Mouse (Mus musculus) midbrain, embryonic 13.5 days (tissue): Measurements from ENCODE around the gene Gm10309. TPM values are rescaled to one million over a fixed set of nuclear protein-coding genes. Genes with fewer than 3 reads are reported as not detected.

Experiments used
- ATAC-seq: fragments of 200-750 bp; cut with Nextera tagmentation; 2 replicates; pipeline ENCODE4 v1.8.0; 2017; ENCODE audit warnings: mild to moderate bottlenecking, moderate TSS enrichment, moderate library complexity
- H3K27ac ChIP-seq: fragments of 300-500 bp; sonication (generic); 2 replicates; pipeline ENCODE4 v1.5.1; 2015; ENCODE audit warnings: inconsistent platforms, mild to moderate bottlenecking, moderate library complexity
- H3K27me3 ChIP-seq: fragments of 300-500 bp; sonication (generic); 2 replicates; pipeline ENCODE4 v1.6.1; 2015; ENCODE audit warnings: mild to moderate bottlenecking, inconsistent platforms
- H3K36me3 ChIP-seq: fragments of 300-500 bp; sonication (generic); 2 replicates; pipeline ENCODE4 v1.6.1; 2015; ENCODE audit warnings: mild to moderate bottlenecking, inconsistent platforms
- H3K4me1 ChIP-seq: fragments of 300-500 bp; sonication (generic); replicated peaks from 2 replicates; pipeline ENCODE4 v1.6.1; 2015; ENCODE audit warnings: inconsistent platforms
- H3K4me2 ChIP-seq: fragments of 300-500 bp; sonication (generic); replicated peaks from 2 replicates; pipeline ENCODE4 v1.6.1; 2015; ENCODE audit warnings: moderate library complexity, mild to moderate bottlenecking, inconsistent platforms
- H3K4me3 ChIP-seq: fragments of 300-500 bp; sonication (generic); replicated peaks from 2 replicates; pipeline ENCODE4 v1.5.1; 2015; ENCODE audit warnings: mild to moderate bottlenecking, inconsistent platforms
- H3K9ac ChIP-seq: fragments of 300-500 bp; sonication (generic); replicated peaks from 2 replicates; pipeline ENCODE4 v1.6.1; 2015; ENCODE audit warnings: mild to moderate bottlenecking, inconsistent platforms
- H3K9me3 ChIP-seq: fragments of 300-500 bp; sonication (generic); 2 replicates; pipeline ENCODE4 v1.6.1; 2016; ENCODE audit warnings: mild to moderate bottlenecking, inconsistent platforms
- WGBS: fragments of 180-500 bp; shearing (Covaris S2); methylation state at CpG from one replicate; pipeline ENCODE4 v1.1.7; 2015; 5-methylcytosine and 5-hydroxymethylcytosine counted together
- polyA plus RNA-seq: library from polyadenylated mRNA; unstranded; fragments of >200 nt; fragmentation: Nextera tagmentation; extraction: Ambion mirVana; gene quantifications from 2 replicates; pipeline ENCODE4 v1.2.1, GENCODE M21; 2015

Gm10309 gene
- 0.19 and 0.38 TPM in 2 replicates for polyA plus RNA-seq

- Histone ChIP-seq H3K4me2 (no peak within 1 kb of the TSS), H3K9me3 (no peaks in the 10 kb centered on the region), H3K36me3 (no peaks in the 10 kb centered on the region), H3K4me1 (peaks cover 8% of the 10 kb centered on the region; the same call in 1 of the 2 replicates), H3K27me3 (no peaks in the 10 kb centered on the region), H3K27ac (no peak within 1 kb of the TSS), H3K4me3 (no peak within 1 kb of the TSS), H3K9ac (no peak within 1 kb of the TSS)
- WGBS: 94% methylated on average over 8 of the region's 8 CpGs
- ATAC-seq: no peak
Measured at GRCm38 (mm10) chr17:86505183-86505631, at the start of gene Gm10309. Gm10309 (minus strand) TSS chr17:86505232.

GRCm38 (mm10) chr17:86551995-86552394 lies 47.0 kb upstream of the Gm10309 start:
- no peaks in the 10 kb centered on the region for H3K36me3 ChIP-seq
- H3K4me1 ChIP-seq: 0 out of 2 replicates have a peak, but pooled peaks cover 5% of the 10 kb centered on the region
- no peaks in the 10 kb centered on the region for H3K9me3 ChIP-seq
- no peak overlapping the region for H3K4me3 ChIP-seq
- no peak for ATAC-seq
- WGBS: 55% methylated on average over 6 of the region's 6 CpGs
- no peak overlapping the region for H3K27ac ChIP-seq
- no peak overlapping the region for H3K4me2 ChIP-seq
- no peak overlapping the region for H3K9ac ChIP-seq
- H3K27me3 ChIP-seq: no peaks in the 10 kb centered on the region

- H3K4me1 ChIP-seq: 0 out of 2 replicates have a peak, but pooled peaks cover 5% of the 10 kb centered on the region
- H3K27ac ChIP-seq: no peak overlapping the region
- ATAC-seq: no peak
- no peaks in the 10 kb centered on the region for H3K9me3 ChIP-seq
- no peak overlapping the region for H3K9ac ChIP-seq
- H3K4me3 ChIP-seq: no peak overlapping the region
- H3K36me3 ChIP-seq: no peaks in the 10 kb centered on the region
- WGBS: 91% methylated on average over 10 of the region's 10 CpGs
- no peak overlapping the region for H3K4me2 ChIP-seq
- no peaks in the 10 kb centered on the region for H3K27me3 ChIP-seq
Measured at GRCm38 (mm10) chr17:86551561-86551960, 46.5 kb upstream of the Gm10309 start.

GRCm38 (mm10) chr17:86549128-86549527 lies 44.1 kb upstream of the Gm10309 start:
- WGBS: 91% methylated on average over 10 of the region's 10 CpGs
- Histone ChIP-seq H3K9ac (no peak overlapping the region), H3K36me3 (no peaks in the 10 kb centered on the region), H3K4me1 (0 out of 2 replicates have a peak, but pooled peaks cover 5% of the 10 kb centered on the region), H3K27me3 (no peaks in the 10 kb centered on the region), H3K27ac (no peak overlapping the region), H3K9me3 (no peaks in the 10 kb centered on the region), H3K4me3 (no peak overlapping the region), H3K4me2 (no peak overlapping the region)
- no peak for ATAC-seq

GRCm38 (mm10) chr17:86546529-86546928 lies 41.5 kb upstream of the Gm10309 start:
- Histone ChIP-seq H3K4me3 (no peak overlapping the region), H3K4me1 (no peaks in the 10 kb centered on the region), H3K9ac (no peak overlapping the region), H3K27me3 (no peaks in the 10 kb centered on the region), H3K36me3 (no peaks in the 10 kb centered on the region), H3K9me3 (no peaks in the 10 kb centered on the region), H3K4me2 (no peak overlapping the region), H3K27ac (no peak overlapping the region)
- ATAC-seq: no peak
- WGBS: 37% methylated on average over 7 of the region's 7 CpGs

- Histone ChIP-seq H3K4me3 (no peak overlapping the region), H3K4me1 (no peaks in the 10 kb centered on the region), H3K4me2 (no peak overlapping the region), H3K9me3 (no peaks in the 10 kb centered on the region), H3K27me3 (no peaks in the 10 kb centered on the region), H3K9ac (no peak overlapping the region), H3K36me3 (no peaks in the 10 kb centered on the region), H3K27ac (no peak overlapping the region)
- 92% methylated on average over 18 of the region's 18 CpGs for WGBS
- ATAC-seq: no peak
Measured at GRCm38 (mm10) chr17:86539881-86540430, 34.9 kb upstream of the Gm10309 start.

- ATAC-seq: peak; percentile 74; the same call in 1 of the 2 replicates
- no peaks in the 10 kb centered on the region for H3K9me3 ChIP-seq
- H3K4me1 ChIP-seq: peaks cover 6% of the 10 kb centered on the region; the same call in 1 of the 2 replicates
- peak overlapping the region; percentile 25; the same call in 1 of the 2 replicates for H3K4me2 ChIP-seq
- no peaks in the 10 kb centered on the region for H3K27me3 ChIP-seq
- H3K36me3 ChIP-seq: no peaks in the 10 kb centered on the region
- WGBS: 46% methylated on average over 22 of the region's 22 CpGs
- H3K27ac ChIP-seq: no peak overlapping the region
- no peak overlapping the region for H3K4me3 ChIP-seq
- H3K9ac ChIP-seq: no peak overlapping the region
Measured at GRCm38 (mm10) chr17:86535827-86536656, 31.0 kb upstream of the Gm10309 start.

GRCm38 (mm10) chr17:86535096-86535495 lies 30.1 kb upstream of the Gm10309 start:
- Histone ChIP-seq H3K9me3 (no peaks in the 10 kb centered on the region), H3K4me1 (peaks cover 6% of the 10 kb centered on the region; the same call in 1 of the 2 replicates), H3K36me3 (no peaks in the 10 kb centered on the region), H3K27ac (no peak overlapping the region), H3K4me3 (no peak overlapping the region), H3K9ac (no peak overlapping the region), H3K27me3 (no peaks in the 10 kb centered on the region), H3K4me2 (no peak overlapping the region)
- WGBS: 84% methylated on average over 10 of the region's 10 CpGs
- no peak for ATAC-seq

- Histone ChIP-seq H3K4me3 (no peak overlapping the region), H3K4me1 (peaks cover 6% of the 10 kb centered on the region; the same call in 1 of the 2 replicates), H3K4me2 (no peak overlapping the region), H3K27ac (no peak overlapping the region), H3K27me3 (no peaks in the 10 kb centered on the region), H3K9ac (no peak overlapping the region), H3K36me3 (no peaks in the 10 kb centered on the region), H3K9me3 (no peaks in the 10 kb centered on the region)
- 85% methylated on average over 11 of the region's 11 CpGs for WGBS
- ATAC-seq: no peak
Measured at GRCm38 (mm10) chr17:86533549-86533851, 28.5 kb upstream of the Gm10309 start.

- no peak overlapping the region for H3K4me2 ChIP-seq
- H3K9ac ChIP-seq: no peak overlapping the region
- H3K27me3 ChIP-seq: no peaks in the 10 kb centered on the region
- no peak overlapping the region for H3K4me3 ChIP-seq
- no peak for ATAC-seq
- H3K4me1 ChIP-seq: peaks cover 6% of the 10 kb centered on the region; the same call in 1 of the 2 replicates
- no peaks in the 10 kb centered on the region for H3K36me3 ChIP-seq
- H3K27ac ChIP-seq: no peak overlapping the region
- no peaks in the 10 kb centered on the region for H3K9me3 ChIP-seq
- 70% methylated on average over 17 of the region's 17 CpGs for WGBS
Measured at GRCm38 (mm10) chr17:86532783-86533548, 27.9 kb upstream of the Gm10309 start.

- no peaks in the 10 kb centered on the region for H3K27me3 ChIP-seq
- no peak overlapping the region for H3K4me2 ChIP-seq
- ATAC-seq: no peak
- H3K9ac ChIP-seq: no peak overlapping the region
- H3K9me3 ChIP-seq: no peaks in the 10 kb centered on the region
- H3K4me1 ChIP-seq: peaks cover 6% of the 10 kb centered on the region; the same call in 1 of the 2 replicates
- WGBS: 87% methylated on average over 6 of the region's 6 CpGs
- H3K36me3 ChIP-seq: no peaks in the 10 kb centered on the region
- no peak overlapping the region for H3K4me3 ChIP-seq
- no peak overlapping the region for H3K27ac ChIP-seq
Measured at GRCm38 (mm10) chr17:86531231-86531630, 26.2 kb upstream of the Gm10309 start.

- H3K27me3 ChIP-seq: no peaks in the 10 kb centered on the region
- no peak overlapping the region for H3K9ac ChIP-seq
- WGBS: 85% methylated on average over 4 of the region's 4 CpGs
- no peak overlapping the region for H3K27ac ChIP-seq
- no peak overlapping the region for H3K4me3 ChIP-seq
- no peak overlapping the region for H3K4me2 ChIP-seq
- ATAC-seq: no peak
- peaks cover 6% of the 10 kb centered on the region; the same call in 1 of the 2 replicates for H3K4me1 ChIP-seq
- no peaks in the 10 kb centered on the region for H3K36me3 ChIP-seq
- no peaks in the 10 kb centered on the region for H3K9me3 ChIP-seq
Measured at GRCm38 (mm10) chr17:86529411-86529810, 24.4 kb upstream of the Gm10309 start.
